In genomic region chr11:120457370-120457769, GRCm38 (mm10) we compare ENCODE assay signal across 8 mouse cellular contexts. TPM values are rescaled to one million over a fixed set of nuclear protein-coding genes. Genes with fewer than 3 reads are reported as not detected.
DNase-seq lines count a peak whose midpoint lies in the region; ATAC-seq and TF ChIP-seq lines count a peak whose summit lies in the region.

No protein-coding gene starts in this region.

- peak; percentile 7; the same call in 1 of the 2 replicates for ATAC-seq in forebrain, embryonic 13.5 days
- ATAC-seq in liver, embryonic 13.5 days (ENCODE audit: low read depth), result peak; percentile 46

- DNase-seq in spleen, adult 2 months (ENCODE audit: low read depth in 1 of 2, low spot score in 2 of 2), result no peak
- DNase-seq in spleen, postnatal 4 days (ENCODE audit: low spot score in 2 of 2), result no peak
- DNase-seq in liver, embryonic 13.5 days, result no peak
- no peak for DNase-seq in right cerebral cortex, postnatal 10 days (ENCODE audit: low spot score in 2 of 2)
- DNase-seq in MN1 (ENCODE audit: low spot score), result no peak
- DNase-seq in right cerebral cortex, postnatal 4 days, result no peak
- DNase-seq in spleen, postnatal 36 days (ENCODE audit: low spot score in 2 of 2), result no peak

- H3K9me3 ChIP-seq in forebrain, embryonic 13.5 days (replicated peaks), result no peaks in the 10 kb centered on the region
- no peaks in the 10 kb centered on the region for H3K9me3 ChIP-seq in liver, embryonic 13.5 days (replicated peaks)

- peak overlapping the region; percentile 83 for H3K4me3 ChIP-seq in spleen, adult 2 months (ENCODE audit: extremely low read depth, insufficient read depth, insufficient read length)
- peak overlapping the region; percentile 90 for H3K4me3 ChIP-seq in forebrain, embryonic 13.5 days
- H3K4me3 ChIP-seq in liver, embryonic 13.5 days (replicated peaks), result peak overlapping the region; percentile 79

- no peaks in the 10 kb centered on the region for H3K27me3 ChIP-seq in spleen, adult 2 months (ENCODE audit: control insufficient read depth, insufficient read depth, low read length)
- H3K27me3 ChIP-seq in forebrain, embryonic 13.5 days, result no peaks in the 10 kb centered on the region
- no peaks in the 10 kb centered on the region for H3K27me3 ChIP-seq in liver, embryonic 13.5 days

- no peak for TF ChIP-seq POLR2A in spleen, adult 2 months (IDR thresholded peaks at IDR 0.05; ENCODE audit: low read depth, low read length)

- H3K36me3 ChIP-seq in spleen, adult 2 months (ENCODE audit: control insufficient read depth, insufficient read depth, low read length), result peaks cover 6% of the 10 kb centered on the region
- peaks cover 30% of the 10 kb centered on the region for H3K36me3 ChIP-seq in forebrain, embryonic 13.5 days (ENCODE audit: poor library complexity, severe bottlenecking)
- H3K36me3 ChIP-seq in liver, embryonic 13.5 days, result peaks cover 28% of the 10 kb centered on the region

- H3K9ac ChIP-seq in forebrain, embryonic 13.5 days, result peak overlapping the region; percentile 94
- peak overlapping the region; percentile 87 for H3K9ac ChIP-seq in liver, embryonic 13.5 days

- H3K4me1 ChIP-seq in spleen, adult 2 months (ENCODE audit: control insufficient read depth, insufficient read depth, insufficient read length), result peaks cover 3% of the 10 kb centered on the region; the same call in 1 of the 2 replicates
- H3K4me1 ChIP-seq in forebrain, embryonic 13.5 days, result peaks cover 25% of the 10 kb centered on the region
- H3K4me1 ChIP-seq in liver, embryonic 13.5 days (replicated peaks), result peaks cover 54% of the 10 kb centered on the region

- WGBS in spleen, adult 2 months, result 7% methylated on average over 14 of the region's 14 CpGs
- WGBS in forebrain, embryonic 13.5 days, result 31% methylated on average over 14 of the region's 14 CpGs
- WGBS in liver, embryonic 13.5 days (ENCODE audit: insufficient replicate concordance), result 9% methylated on average over 14 of the region's 14 CpGs

- no peak for TF ChIP-seq CTCF in spleen, adult 2 months (IDR thresholded peaks at IDR 0.05; ENCODE audit: extremely low read depth, insufficient read depth, insufficient read length, insufficient replicate concordance)

- H3K27ac ChIP-seq in spleen, adult 2 months (ENCODE audit: insufficient read depth, low read length), result peak overlapping the region; percentile 62
- peak overlapping the region; percentile 62; the same call in 1 of the 2 replicates for H3K27ac ChIP-seq in forebrain, embryonic 13.5 days
- H3K27ac ChIP-seq in liver, embryonic 13.5 days, result peak overlapping the region; percentile 87

- H3K4me2 ChIP-seq in forebrain, embryonic 13.5 days, result peak overlapping the region; percentile 93
- peak overlapping the region; percentile 86 for H3K4me2 ChIP-seq in liver, embryonic 13.5 days

RNA-seq across cellular contexts. Expression of gene Oxld1, which starts 0.5 kb away (rescaled TPM):
- 9.1 and 11.0 TPM in 2 replicates for polyA plus RNA-seq in spleen, adult 2 months (2012; rRNA removed)
- polyA plus RNA-seq in forebrain, embryonic 13.5 days (2015; fragmentation: Nextera tagmentation; extraction: Ambion mirVana), result 9.2 and 10.7 TPM in 2 replicates
- 8.4 and 9.5 TPM in 2 replicates for polyA plus RNA-seq in liver, embryonic 13.5 days (2015; fragmentation: Nextera tagmentation; extraction: Ambion mirVana)

RNA-seq across cellular contexts. Expression of gene Ccdc137, which starts 0.5 kb away (rescaled TPM):
- polyA plus RNA-seq in spleen, adult 2 months (2012; rRNA removed), result 11.2 TPM in 2 replicates
- 30.9 and 31.3 TPM in 2 replicates for polyA plus RNA-seq in forebrain, embryonic 13.5 days (2015; fragmentation: Nextera tagmentation; extraction: Ambion mirVana)
- polyA plus RNA-seq in liver, embryonic 13.5 days (2015; fragmentation: Nextera tagmentation; extraction: Ambion mirVana), result 20.2 and 23.1 TPM in 2 replicates

RNA-seq across cellular contexts. Expression of gene Pde6g, which starts 4.1 kb away (rescaled TPM):
- polyA plus RNA-seq in spleen, adult 2 months (2012; rRNA removed), result 0.14 and 0.35 TPM in 2 replicates
- 0.19 and 0.20 TPM in 2 replicates for polyA plus RNA-seq in forebrain, embryonic 13.5 days (2015; fragmentation: Nextera tagmentation; extraction: Ambion mirVana)
- polyA plus RNA-seq in liver, embryonic 13.5 days (2015; fragmentation: Nextera tagmentation; extraction: Ambion mirVana), result 0.12 TPM in 1 of 2 replicates, not detected in the other

RNA-seq across cellular contexts. Expression of gene Arl16, which starts 10.0 kb away (rescaled TPM):
- 13.2 and 14.4 TPM in 2 replicates for polyA plus RNA-seq in spleen, adult 2 months (2012; rRNA removed)
- polyA plus RNA-seq in forebrain, embryonic 13.5 days (2015; fragmentation: Nextera tagmentation; extraction: Ambion mirVana), result 49.8 and 56.5 TPM in 2 replicates
- polyA plus RNA-seq in liver, embryonic 13.5 days (2015; fragmentation: Nextera tagmentation; extraction: Ambion mirVana), result 15.9 and 16.0 TPM in 2 replicates

RNA-seq across cellular contexts. Expression of gene Tspan10, which starts 14.9 kb away (rescaled TPM):
- polyA plus RNA-seq in spleen, adult 2 months (2012; rRNA removed), result 7.9 and 9.1 TPM in 2 replicates
- polyA plus RNA-seq in forebrain, embryonic 13.5 days (2015; fragmentation: Nextera tagmentation; extraction: Ambion mirVana), result not detected in 2 replicates
- not detected in 2 replicates for polyA plus RNA-seq in liver, embryonic 13.5 days (2015; fragmentation: Nextera tagmentation; extraction: Ambion mirVana)
